Mouse (Mus musculus) stomach, embryonic 14.5 days (tissue): ENCODE measurements at regions not wholly inside any gene's neighbourhood (a gene's known extent, or its start where the extent isn't known, plus 50 kb on each side); places are given as distances from the start of the nearest gene placed in this dataset.
"Not testable (repeated sequence)": the region's sequence is repeated elsewhere in the genome, so short reads cannot be mapped to it uniquely, and the experiment has no call there.

Experiments used
- ATAC-seq: fragments of 200-750 bp; cut with Nextera tagmentation; 2 replicates; pipeline ENCODE4 v1.8.0; 2017; ENCODE audit warnings: low read depth, moderate TSS enrichment; ENCODE audit not compliant: insufficient number of reproducible peaks, insufficient read depth, low FRiP score
- H3K27ac ChIP-seq: fragments of 300-500 bp; sonication (generic); 2 replicates; pipeline ENCODE4 v1.5.1; 2014; ENCODE audit warnings: mild to moderate bottlenecking, low read length, moderate library complexity, mixed read lengths
- H3K27me3 ChIP-seq: fragments of 300-500 bp; sonication (generic); 2 replicates; pipeline ENCODE4 v1.6.1; 2014; ENCODE audit warnings: low read length, control low read depth, mixed read lengths; ENCODE audit not compliant: control insufficient read depth, insufficient read depth
- H3K36me3 ChIP-seq: fragments of 300-500 bp; sonication (generic); 2 replicates; pipeline ENCODE4 v1.6.1; 2014; ENCODE audit warnings: mild to moderate bottlenecking, control low read depth, low read length, moderate library complexity, mixed read lengths; ENCODE audit not compliant: control insufficient read depth, insufficient read depth
- H3K4me1 ChIP-seq: fragments of 300-500 bp; sonication (generic); 2 replicates; pipeline ENCODE4 v1.6.1; 2014; ENCODE audit warnings: low read length, control low read depth, mixed read lengths; ENCODE audit not compliant: control insufficient read depth, insufficient read depth
- H3K4me2 ChIP-seq: fragments of 300-500 bp; sonication (generic); replicated peaks from 2 replicates; pipeline ENCODE4 v1.6.1; 2014; ENCODE audit warnings: low read depth, low read length, control low read depth
- H3K4me3 ChIP-seq: fragments of 300-500 bp; sonication (generic); 2 replicates; pipeline ENCODE4 v1.5.1; 2014; ENCODE audit warnings: low read depth, low read length, control low read depth
- H3K9ac ChIP-seq: fragments of 300-500 bp; sonication (generic); replicated peaks from 2 replicates; pipeline ENCODE4 v1.6.1; 2014; ENCODE audit warnings: low read depth, mild to moderate bottlenecking, control low read depth, low read length, moderate library complexity, mixed read lengths
- H3K9me3 ChIP-seq: fragments of 300-500 bp; sonication (generic); 2 replicates; pipeline ENCODE4 v1.6.1; 2016; ENCODE audit warnings: low read depth, low read length, control low read depth; ENCODE audit not compliant: control insufficient read depth
- WGBS: fragments of 180-500 bp; shearing (Covaris S2); extraction: QIAGEN DNeasy Blood & Tissue Kit; methylation state at CpG from one replicate; pipeline ENCODE4 v1.1.7; 2014; 5-methylcytosine and 5-hydroxymethylcytosine counted together

DNA sequence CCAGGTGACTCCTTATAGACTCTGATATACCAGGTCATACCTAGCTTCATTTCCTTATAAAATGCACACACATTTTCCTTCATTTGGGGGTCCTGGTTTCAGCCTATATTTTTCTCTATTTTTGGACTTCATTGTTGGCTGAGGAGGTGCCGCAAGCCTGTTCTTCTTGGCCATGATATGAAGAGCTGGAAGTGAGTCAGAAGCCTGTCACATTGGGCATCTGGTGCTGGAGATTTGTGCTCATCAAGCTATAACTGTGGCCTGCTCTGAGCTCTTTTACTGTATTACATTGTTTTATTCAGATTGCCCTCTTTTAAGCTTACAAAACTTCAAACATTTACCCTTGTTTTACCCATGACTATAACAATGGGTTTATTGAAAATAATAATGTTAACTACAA is 545.8 kb upstream of the Klhl29 start:
- no peak overlapping the region for H3K9ac ChIP-seq

GRCm38 (mm10) chr12:5918030-5918429 is 542.5 kb upstream of the Klhl29 start:
- no peak overlapping the region for H3K9ac ChIP-seq
- no peak overlapping the region for H3K27ac ChIP-seq
- no peaks in the 10 kb centered on the region for H3K9me3 ChIP-seq
- H3K27me3 ChIP-seq: no peaks in the 10 kb centered on the region
- no peaks in the 10 kb centered on the region for H3K36me3 ChIP-seq
- 82% methylated on average over 1 of the region's 1 CpGs for WGBS
- no peak overlapping the region for H3K4me2 ChIP-seq
- no peak for ATAC-seq
- no peak overlapping the region for H3K4me3 ChIP-seq
- no peaks in the 10 kb centered on the region for H3K4me1 ChIP-seq

More for the DNA sequence above, 545.8 kb upstream of the Klhl29 start:
- Histone ChIP-seq H3K36me3 (no peaks in the 10 kb centered on the region), H3K4me2 (no peak overlapping the region), H3K9me3 (no peaks in the 10 kb centered on the region), H3K4me1 (no peaks in the 10 kb centered on the region), H3K27me3 (no peaks in the 10 kb centered on the region), H3K4me3 (no peak overlapping the region), H3K27ac (no peak overlapping the region)
- no peak for ATAC-seq
- 92% methylated on average over 1 of the region's 1 CpGs for WGBS

- H3K9ac ChIP-seq: no peak overlapping the region
- H3K36me3 ChIP-seq: no peaks in the 10 kb centered on the region
- H3K4me1 ChIP-seq: no peaks in the 10 kb centered on the region
- no peak overlapping the region for H3K27ac ChIP-seq
- no peak overlapping the region for H3K4me2 ChIP-seq
- no peak overlapping the region for H3K4me3 ChIP-seq
- 30% methylated on average over 2 of the region's 2 CpGs for WGBS
- no peak for ATAC-seq
- H3K9me3 ChIP-seq: no peaks in the 10 kb centered on the region
- H3K27me3 ChIP-seq: no peaks in the 10 kb centered on the region
Observed at GRCm38 (mm10) chr12:5906251-5906650, 530.8 kb upstream of the Klhl29 start.

DNA sequence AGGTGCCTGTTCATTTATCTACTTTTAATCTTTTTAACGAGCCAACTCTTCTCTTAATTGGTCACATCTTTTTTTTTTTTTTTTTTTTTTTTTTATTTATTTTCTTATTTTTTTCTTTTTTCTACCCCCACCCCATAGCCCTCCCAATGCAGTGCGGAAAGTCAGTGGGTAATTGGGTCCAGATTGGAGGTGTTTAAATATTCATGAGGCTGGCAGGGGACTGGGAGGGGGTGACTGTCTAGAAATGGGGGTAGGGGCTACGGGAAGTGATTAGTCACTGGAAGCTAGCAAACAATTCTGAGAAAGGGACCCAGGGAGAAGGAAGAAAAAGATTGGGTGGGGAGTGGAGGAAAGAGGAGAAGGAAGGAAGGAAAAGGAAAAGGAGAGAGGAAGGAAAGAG is 516.3 kb upstream of the Klhl29 start:
- not testable (repeated sequence) for H3K9me3 ChIP-seq, H3K27ac ChIP-seq, H3K4me3 ChIP-seq, H3K4me1 ChIP-seq, H3K36me3 ChIP-seq, ATAC-seq, H3K27me3 ChIP-seq, H3K4me2 ChIP-seq, H3K9ac ChIP-seq
- 52% methylated on average over 2 of the region's 3 CpGs for WGBS

DNA sequence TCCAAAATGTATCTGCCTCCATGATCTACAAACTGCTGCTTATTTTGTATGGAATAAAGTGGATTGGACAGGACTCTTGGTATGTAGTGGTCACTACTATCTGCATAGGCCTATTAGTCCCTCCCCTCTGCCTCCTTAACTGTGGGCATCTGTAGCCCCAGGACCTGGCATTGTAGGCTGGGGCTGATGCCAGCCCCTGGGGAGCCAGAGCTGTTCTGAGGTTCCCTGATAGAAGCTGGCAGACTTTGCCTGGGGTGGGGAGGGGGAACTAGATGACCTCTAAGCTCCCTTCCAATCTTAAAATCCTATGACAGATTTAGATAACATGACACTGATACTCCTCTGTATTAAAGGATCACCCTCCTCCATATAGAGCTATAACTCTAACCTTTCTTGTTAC is 491.2 kb upstream of the Klhl29 start:
- Histone ChIP-seq H3K4me1 (no peaks in the 10 kb centered on the region), H3K4me2 (no peak overlapping the region), H3K27me3 (no peaks in the 10 kb centered on the region), H3K9ac (no peak overlapping the region), H3K9me3 (no peaks in the 10 kb centered on the region), H3K4me3 (no peak overlapping the region), H3K36me3 (no peaks in the 10 kb centered on the region), H3K27ac (no peak overlapping the region)
- ATAC-seq: no peak

GRCm38 (mm10) chr12:5859795-5860194 is 484.3 kb upstream of the Klhl29 start:
- H3K9ac ChIP-seq: no peak overlapping the region
- no peaks in the 10 kb centered on the region for H3K9me3 ChIP-seq
- 74% methylated on average over 2 of the region's 2 CpGs for WGBS
- no peak for ATAC-seq
- H3K4me1 ChIP-seq: no peaks in the 10 kb centered on the region
- no peaks in the 10 kb centered on the region for H3K36me3 ChIP-seq
- H3K27me3 ChIP-seq: no peaks in the 10 kb centered on the region
- H3K4me2 ChIP-seq: no peak overlapping the region
- H3K27ac ChIP-seq: no peak overlapping the region
- no peak overlapping the region for H3K4me3 ChIP-seq

GRCm38 (mm10) chr12:5856421-5856820 is 480.9 kb upstream of the Klhl29 start:
- H3K36me3 ChIP-seq: no peaks in the 10 kb centered on the region
- H3K9ac ChIP-seq: no peak overlapping the region
- H3K9me3 ChIP-seq: no peaks in the 10 kb centered on the region
- no peaks in the 10 kb centered on the region for H3K4me1 ChIP-seq
- no peaks in the 10 kb centered on the region for H3K27me3 ChIP-seq
- no peak overlapping the region for H3K4me2 ChIP-seq
- 44% methylated on average over 3 of the region's 3 CpGs for WGBS
- H3K4me3 ChIP-seq: no peak overlapping the region
- no peak for ATAC-seq
- H3K27ac ChIP-seq: no peak overlapping the region

- Histone ChIP-seq H3K4me3 (no peak overlapping the region), H3K9ac (no peak overlapping the region), H3K4me1 (no peaks in the 10 kb centered on the region), H3K4me2 (no peak overlapping the region), H3K27me3 (no peaks in the 10 kb centered on the region), H3K36me3 (no peaks in the 10 kb centered on the region), H3K9me3 (no peaks in the 10 kb centered on the region), H3K27ac (no peak overlapping the region)
- 82% methylated on average over 2 of the region's 2 CpGs for WGBS
- no peak for ATAC-seq
Observed at GRCm38 (mm10) chr12:5810427-5810826, 434.9 kb upstream of the Klhl29 start.

DNA sequence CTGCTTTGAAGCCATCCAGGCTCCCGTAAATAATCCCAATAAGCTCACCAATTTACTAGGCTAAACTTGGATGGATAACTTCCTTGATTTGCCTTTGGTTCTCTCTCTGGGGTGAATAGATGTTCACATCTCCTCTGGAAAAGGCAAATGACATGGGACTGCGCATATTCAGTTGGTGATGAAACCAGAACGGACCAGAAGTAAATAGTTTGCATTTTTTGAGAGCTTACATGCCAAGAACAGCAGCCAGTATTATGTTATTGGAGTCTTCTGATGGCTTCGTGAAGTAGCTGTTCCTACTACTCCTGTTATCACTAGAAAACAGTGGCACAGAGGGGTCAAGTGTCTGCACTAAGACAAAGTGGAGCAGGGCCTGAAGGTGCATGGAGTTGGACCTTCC is 434.5 kb upstream of the Klhl29 start:
- Histone ChIP-seq H3K27ac (no peak overlapping the region), H3K9me3 (no peaks in the 10 kb centered on the region), H3K4me2 (no peak overlapping the region), H3K4me1 (no peaks in the 10 kb centered on the region), H3K36me3 (no peaks in the 10 kb centered on the region), H3K9ac (no peak overlapping the region), H3K4me3 (no peak overlapping the region), H3K27me3 (no peaks in the 10 kb centered on the region)
- 71% methylated on average over 4 of the region's 4 CpGs for WGBS
- no peak for ATAC-seq
